Mouse (Mus musculus): ENCODE results near the gene Anp32e. TPM values are rescaled to one million over a fixed set of nuclear protein-coding genes. Genes with fewer than 3 reads are reported as not detected.

Anp32e gene
- polyA plus RNA-seq, 2 experiments: 39.5 to 104 TPM

- 51% methylated on average over 1 of the region's 1 CpGs for WGBS (ENCODE audit: insufficient replicate concordance)
- ATAC-seq (ENCODE audit: insufficient read depth) (no peak), DNase-seq (ENCODE audit: low read depth in 3 of 3, low spot score in 3 of 3) (no peak)
- H3K4me1 ChIP-seq (replicated peaks; ENCODE audit: control insufficient read depth in 2 of 2, insufficient read depth in 2 of 2, low read length in 1 of 2): peaks cover 14 to 19% of the 10 kb centered on the region in 2 experiments
- no peak for TF ChIP-seq EP300 (IDR thresholded peaks at IDR 0.05; ENCODE audit: low read depth)
- 0 out of 2 replicates have a peak, but pooled peaks have one; percentile 17 for TF ChIP-seq CTCF (IDR thresholded peaks at IDR 0.05; ENCODE audit: low read depth)
- H3K9me3 ChIP-seq (ENCODE audit: control insufficient read depth, low read length): no peaks in the 10 kb centered on the region
- peak overlapping the region; percentile 20; the same call in 1 of the 2 replicates for H3K4me2 ChIP-seq (ENCODE audit: low read depth)
- H3K27ac ChIP-seq: no peak overlapping the region
- no peak overlapping the region for H3K9ac ChIP-seq (replicated peaks)
- H3K36me3 ChIP-seq (replicated peaks; ENCODE audit: control insufficient read depth, insufficient read depth, low read depth): peaks cover 31% of the 10 kb centered on the region
- no peaks in the 10 kb centered on the region for H3K27me3 ChIP-seq (ENCODE audit: control insufficient read depth, insufficient read depth, low read length)
- H3K4me3 ChIP-seq (ENCODE audit: insufficient read depth in 1 of 2, low read depth in 2 of 2, low read length in 2 of 2): no peak overlapping the region
Observed at GRCm38 (mm10) chr3:95932157-95932556, 3.1 kb downstream of the Anp32e start.

DNA sequence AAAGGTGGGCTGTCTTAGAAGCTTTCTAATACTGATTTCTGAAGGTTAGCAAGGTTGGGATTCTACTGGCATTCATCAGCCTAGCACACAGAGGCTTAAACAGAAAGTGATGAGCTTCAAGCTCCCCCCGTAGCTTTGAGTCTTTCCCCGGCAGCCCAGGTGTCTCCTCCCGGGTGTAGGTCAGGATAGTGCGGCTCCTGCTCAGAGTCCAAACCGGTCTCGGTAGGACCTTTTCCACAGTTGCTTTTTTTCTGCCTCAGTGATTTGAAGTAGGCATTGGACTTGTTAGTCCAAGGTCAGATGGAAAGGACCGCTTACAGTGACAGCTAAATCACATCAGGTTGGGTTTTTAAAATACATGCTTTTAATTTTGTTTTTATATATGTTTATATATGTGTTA is 3.5 kb downstream of the Anp32e start:
- 80% methylated on average over 7 of the region's 7 CpGs for WGBS (ENCODE audit: insufficient replicate concordance)
- peaks cover 14 to 19% of the 10 kb centered on the region in 2 experiments for H3K4me1 ChIP-seq (replicated peaks; ENCODE audit: control insufficient read depth in 2 of 2, insufficient read depth in 2 of 2, low read length in 1 of 2)
- ATAC-seq (ENCODE audit: insufficient read depth) (no peak), DNase-seq (ENCODE audit: low read depth in 3 of 3, low spot score in 3 of 3) (no peak)
- no peak for TF ChIP-seq EP300 (IDR thresholded peaks at IDR 0.05; ENCODE audit: low read depth)
- TF ChIP-seq CTCF (IDR thresholded peaks at IDR 0.05; ENCODE audit: low read depth): no peak
- H3K4me3 ChIP-seq (ENCODE audit: insufficient read depth in 1 of 2, low read depth in 2 of 2, low read length in 2 of 2): no peak overlapping the region
- no peaks in the 10 kb centered on the region for H3K9me3 ChIP-seq (ENCODE audit: control insufficient read depth, low read length)
- H3K4me2 ChIP-seq (ENCODE audit: low read depth): peak overlapping the region; percentile 20; the same call in 1 of the 2 replicates
- no peak overlapping the region for H3K9ac ChIP-seq (replicated peaks)
- no peaks in the 10 kb centered on the region for H3K27me3 ChIP-seq (ENCODE audit: control insufficient read depth, insufficient read depth, low read length)
- no peak overlapping the region for H3K27ac ChIP-seq
- H3K36me3 ChIP-seq (replicated peaks; ENCODE audit: control insufficient read depth, insufficient read depth, low read depth): peaks cover 35% of the 10 kb centered on the region

DNA sequence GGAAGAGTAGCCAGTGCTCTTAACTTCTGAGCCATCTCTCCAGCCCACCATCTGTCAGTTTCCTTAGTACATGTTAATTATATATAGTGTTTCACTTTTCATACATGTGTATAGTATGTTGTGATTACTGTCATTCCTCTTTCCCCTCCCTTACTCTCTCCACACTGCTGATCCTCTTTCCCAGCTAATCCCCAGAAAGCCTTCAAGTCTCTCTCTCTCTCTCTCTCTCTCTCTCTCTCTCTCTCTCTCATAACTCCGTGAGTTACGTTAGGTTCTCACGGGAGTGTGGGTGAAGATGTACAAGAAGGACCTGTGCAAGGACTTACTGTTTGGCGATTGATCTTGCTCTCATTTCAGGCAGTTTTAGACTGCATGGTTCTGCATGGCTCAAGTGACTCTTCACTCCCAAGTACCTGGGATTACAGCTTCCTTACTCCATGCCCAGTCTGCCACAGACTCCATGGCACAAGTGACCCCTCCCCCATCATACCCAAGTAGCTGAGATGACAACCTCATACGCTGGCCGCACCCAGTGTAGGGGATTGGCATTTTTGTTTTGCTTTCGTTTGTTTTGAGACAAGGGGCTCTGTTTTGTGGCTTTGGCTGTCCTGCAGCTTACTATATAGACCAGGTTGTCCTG is 4.2 kb downstream of the Anp32e start:
- Histone ChIP-seq H3K4me2 (ENCODE audit: low read depth) (no peak overlapping the region), H3K27ac (no peak overlapping the region), H3K4me3 (ENCODE audit: insufficient read depth in 1 of 2, low read depth in 2 of 2, low read length in 2 of 2) (no peak overlapping the region), H3K9me3 (ENCODE audit: control insufficient read depth, low read length) (no peaks in the 10 kb centered on the region), H3K27me3 (ENCODE audit: control insufficient read depth, insufficient read depth, low read length) (no peaks in the 10 kb centered on the region), H3K4me1 (replicated peaks; ENCODE audit: control insufficient read depth in 2 of 2, insufficient read depth in 2 of 2, low read length in 1 of 2) (peaks cover 11 to 16% of the 10 kb centered on the region in 2 experiments), H3K9ac (replicated peaks) (no peak overlapping the region), H3K36me3 (replicated peaks; ENCODE audit: control insufficient read depth, insufficient read depth, low read depth) (peaks cover 41% of the 10 kb centered on the region)
- ATAC-seq (ENCODE audit: insufficient read depth) (no peak), DNase-seq (ENCODE audit: low read depth in 3 of 3, low spot score in 3 of 3) (no peak)
- WGBS (ENCODE audit: insufficient replicate concordance): 89% methylated on average over 7 of the region's 7 CpGs
- TF ChIP-seq EP300 (IDR thresholded peaks at IDR 0.05; ENCODE audit: low read depth): no peak
- no peak for TF ChIP-seq CTCF (IDR thresholded peaks at IDR 0.05; ENCODE audit: low read depth)

GRCm38 (mm10) chr3:95934448-95934847 is 5.4 kb downstream of the Anp32e start:
- 83% methylated on average over 1 of the region's 1 CpGs for WGBS (ENCODE audit: insufficient replicate concordance)
- Histone ChIP-seq H3K4me2 (ENCODE audit: low read depth) (no peak overlapping the region), H3K4me3 (ENCODE audit: insufficient read depth in 1 of 2, low read depth in 2 of 2, low read length in 2 of 2) (no peak overlapping the region), H3K9ac (replicated peaks) (no peak overlapping the region), H3K9me3 (ENCODE audit: control insufficient read depth, low read length) (no peaks in the 10 kb centered on the region), H3K4me1 (replicated peaks; ENCODE audit: control insufficient read depth in 2 of 2, insufficient read depth in 2 of 2, low read length in 1 of 2) (peaks cover 8 to 13% of the 10 kb centered on the region in 2 experiments), H3K27ac (no peak overlapping the region), H3K27me3 (ENCODE audit: control insufficient read depth, insufficient read depth, low read length) (no peaks in the 10 kb centered on the region), H3K36me3 (replicated peaks; ENCODE audit: control insufficient read depth, insufficient read depth, low read depth) (peaks cover 53% of the 10 kb centered on the region)
- no peak for DNase-seq (ENCODE audit: low read depth in 3 of 3, low spot score in 3 of 3)
- no peak for TF ChIP-seq EP300 (IDR thresholded peaks at IDR 0.05; ENCODE audit: low read depth)
- no peak for TF ChIP-seq CTCF (IDR thresholded peaks at IDR 0.05; ENCODE audit: low read depth)
- ATAC-seq (ENCODE audit: insufficient read depth): no peak

DNA sequence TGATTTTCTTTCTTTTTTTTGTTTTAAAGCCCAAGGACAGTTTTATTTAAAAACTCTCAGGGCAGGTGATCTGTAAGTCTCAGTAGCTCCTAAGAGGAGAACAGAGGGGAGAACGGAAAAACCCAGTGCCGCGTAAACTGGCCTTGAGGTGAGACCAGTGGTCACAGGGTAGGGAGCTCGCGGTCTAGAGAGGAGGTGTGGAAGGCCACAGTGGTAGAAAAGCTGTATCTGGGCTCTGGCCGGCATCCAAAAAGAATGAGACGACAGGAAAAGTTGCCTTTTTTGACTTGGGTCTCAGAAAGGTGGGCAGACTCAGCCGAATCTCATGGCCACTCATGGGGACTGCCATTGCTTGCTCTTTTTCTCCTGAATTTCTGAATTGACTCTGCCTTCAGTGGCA is 9.2 kb downstream of the Anp32e start:
- Histone ChIP-seq H3K9me3 (ENCODE audit: control insufficient read depth, low read length) (no peaks in the 10 kb centered on the region), H3K36me3 (replicated peaks; ENCODE audit: control insufficient read depth, insufficient read depth, low read depth) (peaks cover 91% of the 10 kb centered on the region), H3K4me2 (ENCODE audit: low read depth) (no peak overlapping the region), H3K27ac (no peak overlapping the region), H3K27me3 (ENCODE audit: control insufficient read depth, insufficient read depth, low read length) (no peaks in the 10 kb centered on the region), H3K4me3 (ENCODE audit: insufficient read depth in 1 of 2, low read depth in 2 of 2, low read length in 2 of 2) (no peak overlapping the region), H3K9ac (replicated peaks) (no peak overlapping the region), H3K4me1 (replicated peaks; ENCODE audit: control insufficient read depth in 2 of 2, insufficient read depth in 2 of 2, low read length in 1 of 2) (no peaks in the 10 kb centered on the region)
- no peak for DNase-seq (ENCODE audit: low read depth in 3 of 3, low spot score in 3 of 3)
- ATAC-seq (ENCODE audit: insufficient read depth): no peak
- no peak for TF ChIP-seq EP300 (IDR thresholded peaks at IDR 0.05; ENCODE audit: low read depth)
- no peak for TF ChIP-seq CTCF (IDR thresholded peaks at IDR 0.05; ENCODE audit: low read depth)
- WGBS (ENCODE audit: insufficient replicate concordance): 92% methylated on average over 8 of the region's 8 CpGs
